Mouse (Mus musculus) ES-Bruce4 (cell line): Measurements from ENCODE around the gene Tubb2b.
A peak's percentile ranks its signal among the peaks of the same experiment; 100 is the strongest.

Experiments
- CTCF ChIP-seq: IDR thresholded peaks from one replicate; pipeline ENCODE4 v1.8.1; 2011; ENCODE audit warnings: low read depth, low read length
- EP300 ChIP-seq: IDR thresholded peaks from 2 replicates; pipeline ENCODE4 v1.6.1; 2011; ENCODE audit warnings: low read depth, low read length; ENCODE audit not compliant: insufficient read depth
- POLR2A ChIP-seq: IDR thresholded peaks from one replicate; pipeline ENCODE4 v1.8.1; 2011; ENCODE audit warnings: low read length; ENCODE audit not compliant: insufficient read depth

DNA sequence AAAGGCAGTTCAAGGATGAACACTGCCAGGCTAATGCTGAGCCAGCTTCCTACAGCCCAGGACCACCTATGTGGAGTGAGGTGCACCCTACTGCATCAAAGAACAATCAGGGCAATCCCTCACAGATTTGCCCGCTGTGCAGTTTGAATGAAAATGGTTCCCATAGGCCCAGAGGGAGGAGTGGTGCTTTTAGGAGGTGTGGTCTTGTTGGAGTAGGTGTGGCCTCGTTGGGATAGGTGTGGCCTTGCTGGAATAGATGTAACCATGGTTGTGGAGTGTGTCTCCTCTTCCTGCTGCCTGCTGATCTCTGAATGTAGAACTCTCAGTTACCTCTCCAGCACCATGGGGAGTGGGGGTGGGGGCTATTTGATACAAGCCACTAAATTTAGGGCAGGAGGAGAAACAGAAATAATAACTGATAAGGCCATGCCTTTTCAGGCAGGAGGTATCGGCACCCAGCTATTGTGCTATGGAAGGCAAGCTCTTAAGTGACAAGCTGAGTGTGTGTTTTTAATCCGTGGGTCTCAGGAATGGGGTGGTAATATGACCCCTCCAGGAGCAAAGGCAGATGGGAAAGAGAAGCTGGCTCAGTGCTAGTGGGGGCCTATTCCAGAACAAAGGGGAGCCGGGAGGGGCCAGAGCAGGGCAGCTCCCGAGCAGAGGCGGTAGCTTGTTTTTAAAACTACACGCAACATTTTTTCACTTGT, 26.0 kb upstream of the Tubb2b start:
- no peak for TF ChIP-seq CTCF
- peak; percentile 85 for TF ChIP-seq EP300
- TF ChIP-seq POLR2A: peak; percentile 5
